Mouse (Mus musculus): Measurements from ENCODE around the gene Arhgap23.

The Arhgap23 gene

DNA sequence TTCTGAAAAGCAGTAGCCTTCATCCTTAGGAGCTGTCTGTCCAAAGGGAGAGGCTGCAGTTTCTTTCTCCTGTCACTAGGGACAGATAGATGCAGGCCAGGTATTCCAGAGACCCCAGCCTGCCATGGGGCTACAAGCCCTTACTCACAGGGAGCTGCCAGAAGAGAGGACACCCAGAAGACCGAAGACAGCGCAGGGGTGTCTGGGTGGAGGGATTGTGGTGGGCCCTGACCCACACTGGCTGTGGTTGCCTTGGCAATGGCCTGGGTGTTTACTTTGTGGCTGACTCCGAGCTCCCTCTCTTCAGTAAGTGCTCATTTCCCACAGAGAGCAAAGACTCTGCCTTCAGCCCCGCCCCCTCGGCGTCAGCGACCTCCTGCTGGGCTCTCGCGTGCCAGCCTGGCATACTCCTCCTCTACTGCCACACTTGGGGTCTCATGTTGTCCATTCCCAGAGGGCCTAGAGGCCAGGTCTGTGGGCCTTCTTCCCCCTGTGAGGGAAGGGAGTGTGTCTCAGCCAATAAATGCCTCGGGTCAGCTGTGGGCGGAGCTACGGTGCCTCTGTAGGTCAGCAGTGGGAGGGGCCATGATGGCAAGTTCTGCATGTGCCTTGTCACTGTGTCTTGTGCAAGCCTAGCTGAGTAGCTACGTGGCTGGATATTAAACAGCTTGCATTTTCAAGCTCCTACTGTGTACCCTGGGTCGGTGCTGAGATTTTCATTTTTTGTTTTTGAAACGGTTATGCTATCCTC lies 19.5 kb downstream of the Arhgap23 start:
- in situ Hi-C loops (cut with MseI, MboI), result loop anchor here in 1 of 2 experiments (5.0 kb wide), 1 partner anchor 32 kb away; no protein-coding TSS in a partner anchor

GRCm38 (mm10) chr11:97435808-97436491 lies 20.6 kb downstream of the Arhgap23 start:
- in situ Hi-C loops (cut with MseI, MboI), result no loop called here

DNA sequence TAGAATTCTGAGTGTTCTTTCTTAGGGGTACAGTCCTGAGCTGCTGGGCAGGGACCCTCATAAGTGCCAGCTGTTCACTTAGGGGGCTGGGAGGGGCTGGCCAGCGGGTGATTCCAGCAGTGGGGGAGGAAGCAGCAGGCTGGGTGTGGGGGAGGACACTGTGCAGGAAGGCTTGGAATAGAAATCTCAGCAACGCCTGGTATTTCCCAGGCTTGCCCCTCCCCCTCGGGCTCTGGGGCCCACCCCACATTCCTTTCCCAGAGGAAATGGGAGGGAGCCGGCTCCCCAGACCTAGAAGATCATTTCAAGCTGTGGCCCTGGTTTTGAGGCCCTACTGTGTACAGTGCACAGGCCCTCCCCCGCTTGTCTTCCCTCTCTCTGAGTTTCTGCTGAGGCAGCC lies 22.4 kb downstream of the Arhgap23 start:
- in situ Hi-C loops (cut with MseI, MboI), result no loop called here

GRCm38 (mm10) chr11:97438868-97439267 lies 23.5 kb downstream of the Arhgap23 start:
- in situ Hi-C loops (cut with MseI, MboI), result no loop called here

DNA sequence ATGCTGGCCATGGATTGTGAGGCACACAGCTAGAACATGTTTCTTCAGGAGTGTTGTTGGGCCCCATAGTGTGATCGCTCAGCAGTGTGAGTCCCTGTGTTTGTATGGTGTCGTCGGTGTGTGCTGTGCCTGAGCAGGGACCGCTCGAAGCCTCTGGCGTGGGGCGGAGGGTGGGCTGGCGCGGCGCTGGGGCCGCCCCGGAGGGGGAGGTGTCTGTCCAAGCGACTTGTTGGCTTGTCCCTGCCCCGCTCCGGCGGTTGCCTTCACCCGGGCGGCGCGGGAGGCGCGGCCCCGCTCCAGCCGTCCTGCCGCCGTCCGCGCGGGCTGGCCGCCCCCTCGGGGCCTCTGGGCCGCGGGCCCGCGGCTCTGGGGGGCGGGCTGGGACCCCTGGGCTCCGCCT lies 24.6 kb downstream of the Arhgap23 start:
- in situ Hi-C loops (cut with MseI, MboI), result loop anchor here in 1 of 2 experiments (5.0 kb wide), 1 partner anchor 33 kb away; no protein-coding TSS in a partner anchor

DNA sequence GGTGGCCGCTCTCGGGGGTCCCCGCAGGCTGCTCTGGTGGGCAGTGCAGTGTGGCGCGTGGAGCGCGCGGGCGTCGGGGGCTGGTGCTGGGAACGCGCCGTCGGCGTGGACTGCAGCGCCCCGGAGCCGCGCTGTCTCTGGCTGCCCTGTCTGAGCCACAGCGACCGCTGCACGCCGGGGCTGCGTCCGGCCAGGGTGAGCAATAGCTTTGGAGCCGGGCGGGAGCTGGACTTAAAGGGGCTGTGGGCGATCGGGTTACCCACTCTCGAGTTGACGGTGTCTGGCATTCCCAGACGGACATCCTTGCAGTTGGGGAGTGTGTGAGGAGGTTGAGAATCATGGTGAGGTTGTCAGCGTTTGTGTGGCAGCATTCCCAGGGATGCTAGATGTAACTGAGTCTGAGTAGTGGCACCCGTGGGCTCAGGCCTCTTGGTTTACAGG lies 25.1 kb downstream of the Arhgap23 start:
- in situ Hi-C loops (cut with MseI, MboI), result loop anchor here in 1 of 2 experiments (5.0 kb wide), 1 partner anchor 33 kb away; no protein-coding TSS in a partner anchor

DNA sequence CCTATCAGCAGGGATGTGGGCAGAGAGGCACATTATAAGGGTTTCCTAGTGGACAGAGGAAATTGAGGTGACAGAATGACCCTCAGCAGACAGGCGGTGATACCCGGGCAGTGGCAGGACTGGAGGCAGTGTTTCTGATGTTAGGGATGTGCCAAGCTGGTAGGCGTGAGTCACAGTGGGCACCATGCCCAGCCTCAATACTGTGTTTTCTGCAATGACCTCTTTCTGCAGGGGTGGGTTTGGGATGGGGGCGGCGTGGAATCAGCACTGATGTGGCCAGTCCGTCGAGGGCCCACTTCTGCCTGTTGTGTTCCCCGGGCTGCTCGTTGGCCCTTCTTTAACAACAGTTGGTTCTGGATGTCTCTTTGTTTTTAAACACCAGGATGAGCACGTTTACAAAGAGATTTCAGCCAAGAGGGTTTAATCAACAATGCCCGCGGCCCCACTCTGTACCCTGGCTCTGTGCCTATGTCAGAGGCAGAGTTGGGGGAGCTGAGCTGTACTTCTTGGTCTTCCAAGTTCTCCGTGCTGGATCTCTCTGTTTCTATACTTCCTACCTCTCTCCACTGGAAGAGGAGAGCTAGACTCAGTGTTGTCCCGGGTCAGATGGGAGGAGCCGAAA lies 25.8 kb downstream of the Arhgap23 start:
- in situ Hi-C loops (cut with MseI, MboI), result loop anchor here in 1 of 2 experiments (5.0 kb wide), 1 partner anchor 34 kb away; no protein-coding TSS in a partner anchor

- in situ Hi-C loops (cut with MseI, MboI), result loop anchor here in 1 of 2 experiments (5.0 kb wide), 1 partner anchor 34 kb away; no protein-coding TSS in a partner anchor
Measured at GRCm38 (mm10) chr11:97441658-97442125, 26.4 kb downstream of the Arhgap23 start.

- in situ Hi-C loops (cut with MseI, MboI), result loop anchor here in 1 of 2 experiments (5.0 kb wide), 1 partner anchor 36 kb away; no protein-coding TSS in a partner anchor
Measured at GRCm38 (mm10) chr11:97442891-97443675, 27.8 kb downstream of the Arhgap23 start.

GRCm38 (mm10) chr11:97445596-97445995 lies 30.3 kb downstream of the Arhgap23 start:
- in situ Hi-C loops (cut with MseI, MboI), result no loop called here

DNA sequence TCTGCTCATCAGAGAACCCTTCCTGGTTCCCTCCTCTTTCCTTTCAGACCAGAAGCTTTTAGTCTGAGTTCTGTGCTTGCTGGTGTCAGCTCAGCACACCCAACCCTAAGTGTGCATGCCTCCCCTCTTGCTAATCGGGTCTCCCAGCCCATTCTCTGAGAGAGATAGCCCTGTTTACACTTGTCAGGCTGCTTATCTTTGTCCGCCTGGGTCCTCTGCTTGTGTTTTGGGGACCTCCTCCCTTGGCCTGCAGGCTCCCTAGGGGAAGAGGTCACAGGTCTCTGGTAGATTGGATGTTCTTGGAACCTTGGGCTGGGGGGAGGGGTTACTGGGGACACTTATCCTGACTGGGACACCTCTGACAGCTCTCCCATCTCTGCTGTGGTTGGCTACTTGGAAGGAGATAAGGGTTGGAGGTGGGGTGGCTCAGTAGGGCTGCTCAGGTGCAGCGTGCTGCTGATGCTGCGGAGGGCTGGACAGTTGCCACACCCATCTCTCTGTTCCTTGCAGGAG lies 30.7 kb downstream of the Arhgap23 start:
- in situ Hi-C loops (cut with MseI, MboI), result no loop called here

DNA sequence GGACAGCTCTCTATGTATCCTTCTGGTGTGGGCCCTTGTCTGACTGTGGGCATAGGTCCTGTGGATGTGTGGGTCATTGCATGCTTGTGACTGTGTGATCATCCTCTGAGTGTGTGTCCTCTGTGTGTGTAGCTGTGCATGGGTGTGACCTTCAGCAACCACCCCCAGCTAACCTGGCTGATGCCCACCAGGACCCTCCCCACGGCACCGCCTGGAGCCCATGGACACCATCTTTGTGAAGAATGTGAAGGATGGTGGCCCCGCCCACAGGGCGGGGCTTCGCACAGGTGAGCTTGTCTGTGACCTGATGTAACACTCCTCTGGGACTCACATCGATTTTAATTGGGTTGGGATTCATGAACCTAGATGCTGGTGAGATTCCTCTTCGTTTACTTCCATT lies 32.6 kb downstream of the Arhgap23 start:
- in situ Hi-C loops (cut with MseI, MboI), result no loop called here

DNA sequence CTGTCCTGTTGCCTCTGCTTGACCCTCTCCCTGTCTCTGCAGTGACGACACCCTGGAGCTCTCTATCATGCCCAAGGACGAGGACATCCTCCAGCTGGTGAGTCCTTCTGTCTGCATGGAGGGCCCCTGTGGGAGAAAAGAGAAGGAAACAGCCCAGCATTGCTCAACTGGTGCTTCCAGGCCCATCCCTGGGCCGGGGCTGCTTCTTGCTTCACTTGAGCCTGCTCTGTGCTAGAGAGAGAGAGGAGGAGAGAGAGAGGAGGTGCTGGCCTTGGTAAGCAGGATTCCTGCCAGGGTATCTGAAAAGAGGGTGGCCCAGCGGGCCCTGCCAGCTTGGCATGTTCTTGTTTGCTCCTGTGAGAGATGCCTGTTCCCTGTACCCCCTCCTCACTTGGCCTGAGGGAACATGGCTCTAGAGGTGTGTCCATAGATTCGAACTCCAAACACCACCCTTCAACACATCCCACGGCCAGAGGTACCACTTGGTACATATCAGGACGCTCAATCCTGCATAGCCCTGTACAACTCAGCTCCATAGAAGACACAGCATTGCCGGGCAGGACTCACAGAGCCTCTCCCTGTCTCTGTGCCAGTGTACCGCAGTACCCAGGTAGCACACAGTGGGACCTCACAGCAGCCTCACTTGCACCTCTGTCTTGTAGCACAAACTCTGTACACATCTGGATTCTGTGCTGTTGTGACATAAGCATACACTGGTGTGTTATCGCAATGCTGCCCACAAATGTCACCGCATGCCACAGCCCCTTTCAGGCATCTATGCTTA lies 33.5 kb downstream of the Arhgap23 start:
- in situ Hi-C loops (cut with MseI, MboI), result no loop called here

DNA sequence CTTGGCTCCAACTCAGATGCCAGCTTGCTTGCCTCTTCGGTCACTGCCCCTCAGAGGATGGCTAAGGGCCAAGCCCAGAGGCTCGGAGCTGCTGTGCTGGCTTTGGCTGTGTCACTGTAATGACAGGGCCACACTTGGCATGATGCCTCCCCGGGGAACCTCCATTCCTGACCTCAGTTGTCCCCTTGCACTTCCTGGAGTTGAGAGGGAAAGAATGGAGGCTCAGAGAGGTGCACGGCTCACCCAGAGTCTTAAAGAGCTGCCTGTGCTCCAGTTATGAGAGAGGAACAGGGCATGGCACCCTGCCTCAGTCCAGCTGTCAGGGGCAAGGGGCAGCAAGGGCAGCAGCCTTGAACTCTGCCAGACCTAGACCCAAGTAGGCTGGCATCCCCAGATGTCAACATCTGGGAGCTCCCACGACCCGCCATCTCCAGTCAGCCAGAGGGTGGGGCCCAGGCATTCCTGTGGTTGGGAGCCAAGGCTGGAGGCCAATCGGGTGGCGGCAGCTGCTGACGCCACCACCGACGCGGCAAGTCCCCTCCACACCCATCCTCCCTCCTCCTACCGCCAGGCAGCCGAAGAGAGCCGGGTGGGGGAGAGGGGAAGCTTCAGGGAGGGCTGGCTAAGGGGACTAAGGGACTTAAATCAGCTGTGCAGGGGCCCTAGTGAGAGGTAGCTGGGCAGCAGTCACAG lies 34.4 kb downstream of the Arhgap23 start:
- in situ Hi-C loops (cut with MseI, MboI), result no loop called here

- in situ Hi-C loops (cut with MseI, MboI), result no loop called here
Measured at GRCm38 (mm10) chr11:97450305-97450922, 35.1 kb downstream of the Arhgap23 start.

- in situ Hi-C loops (cut with MseI, MboI), result no loop called here
Measured at GRCm38 (mm10) chr11:97451625-97452024, 36.3 kb downstream of the Arhgap23 start.

DNA sequence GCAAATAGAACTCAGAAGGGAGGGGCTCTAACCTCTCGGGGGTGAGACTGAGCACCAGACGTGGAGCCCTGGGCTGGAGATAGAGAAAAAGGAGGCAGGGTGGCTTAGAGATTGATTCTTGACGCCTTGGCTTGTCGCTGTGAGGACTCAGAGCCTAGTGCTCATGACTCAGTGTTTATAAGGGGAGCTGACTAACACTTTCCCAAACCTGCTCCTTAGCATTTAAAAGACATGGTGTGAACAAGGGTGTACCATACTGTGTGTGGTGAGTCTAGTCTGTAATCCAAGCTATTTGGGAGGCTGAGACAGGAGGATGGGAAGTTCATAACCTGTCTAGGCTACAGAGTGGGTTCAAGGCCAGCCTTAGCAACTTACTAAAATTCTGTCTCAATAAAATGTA lies 41.8 kb downstream of the Arhgap23 start:
- in situ Hi-C loops (cut with MseI, MboI), result no loop called here

GRCm38 (mm10) chr11:97461307-97461820 lies 46.0 kb downstream of the Arhgap23 start:
- in situ Hi-C loops (cut with MseI, MboI), result no loop called here

- in situ Hi-C loops (cut with MseI, MboI), result no loop called here
Measured at GRCm38 (mm10) chr11:97462538-97462937, 47.2 kb downstream of the Arhgap23 start.
